Comparison of ENCODE assay signal across 24 mouse cellular contexts in genomic region chr16:21272748-21273147, GRCm38 (mm10).
A peak's percentile ranks its signal among the peaks of the same experiment; 100 is the strongest.
DNase-seq lines count a peak whose midpoint lies in the region; ATAC-seq lines count a peak whose summit lies in the region.
"Had no signal": no experiment of that assay in that cellular context is flagged by ENCODE, and none has a peak within 500 bp of the region (broad histone marks: within the 10 kb centered on the region; RNA-seq: fewer than 3 reads in every experiment).

No protein-coding gene starts in this region.

- peaks cover 15% of the 10 kb centered on the region for H3K27me3 ChIP-seq in forebrain, embryonic 10.5 days (ENCODE audit: poor library complexity, severe bottlenecking)
- H3K27me3 ChIP-seq in forebrain, embryonic 15.5 days: no peaks in the 10 kb centered on the region
- no peaks in the 10 kb centered on the region for H3K27me3 ChIP-seq in heart, embryonic 16.5 days (ENCODE audit: control insufficient read depth, insufficient read depth, low read length)
- no peaks in the 10 kb centered on the region for H3K27me3 ChIP-seq in midbrain, embryonic 13.5 days
- H3K27me3 ChIP-seq in midbrain, embryonic 11.5 days (ENCODE audit: control insufficient read depth, insufficient read depth, low read length): no peaks in the 10 kb centered on the region
- H3K27me3 ChIP-seq in limb, embryonic 13.5 days: no peaks in the 10 kb centered on the region
- H3K27me3 ChIP-seq: hindbrain, embryonic 15.5 days; intestine, embryonic 15.5 days; liver, embryonic 12.5 days had no signal

- intact Hi-C loops in heart, postnatal 10 days (cut with DNase I): no loop called here

- DNase-seq in forebrain, embryonic 10.5 days (ENCODE audit: extremely low spot score, low spot score): no peak
- DNase-seq in heart, postnatal 10 days: no peak
- DNase-seq in midbrain, embryonic 11.5 days (ENCODE audit: low spot score, missing footprints): no peak
- no peak for DNase-seq in adipocyte (ENCODE audit: low spot score)
- DNase-seq: adrenal gland, postnatal 14 days; cerebellum, adult 11-12 months; cerebellum, postnatal 25 days; embryo, embryonic 11 days; forebrain, postnatal 0 days; gastrocnemius, postnatal 36 days; layer of hippocampus, postnatal 36 days; lung, embryonic 14.5 days had no signal

- no peak overlapping the region for H3K4me2 ChIP-seq in forebrain, embryonic 15.5 days (replicated peaks)
- no peak overlapping the region for H3K4me2 ChIP-seq in heart, embryonic 16.5 days (ENCODE audit: low read depth, low read length)
- no peak overlapping the region for H3K4me2 ChIP-seq in midbrain, embryonic 13.5 days (replicated peaks)
- H3K4me2 ChIP-seq in midbrain, embryonic 11.5 days: no peak overlapping the region
- H3K4me2 ChIP-seq in limb, embryonic 13.5 days (replicated peaks): no peak overlapping the region
- H3K4me2 ChIP-seq: hindbrain, embryonic 15.5 days; intestine, embryonic 15.5 days; kidney, embryonic 15.5 days; liver, embryonic 12.5 days; lung, embryonic 14.5 days had no signal

- peaks cover 11% of the 10 kb centered on the region; the same call in 1 of the 2 replicates for H3K9me3 ChIP-seq in forebrain, embryonic 10.5 days
- no peaks in the 10 kb centered on the region for H3K9me3 ChIP-seq in forebrain, embryonic 15.5 days
- 0 out of 2 replicates have a peak, but pooled peaks cover 2% of the 10 kb centered on the region for H3K9me3 ChIP-seq in heart, embryonic 16.5 days (replicated peaks; ENCODE audit: control insufficient read depth, low read length)
- H3K9me3 ChIP-seq in midbrain, embryonic 13.5 days: 0 out of 2 replicates have a peak, but pooled peaks cover 3% of the 10 kb centered on the region
- no peaks in the 10 kb centered on the region for H3K9me3 ChIP-seq in midbrain, embryonic 11.5 days (ENCODE audit: control insufficient read depth, low read length)
- peaks cover 8% of the 10 kb centered on the region; the same call in 1 of the 2 replicates for H3K9me3 ChIP-seq in limb, embryonic 13.5 days
- H3K9me3 ChIP-seq: G1E; hindbrain, embryonic 15.5 days; intestine, embryonic 15.5 days; kidney, embryonic 15.5 days; liver, embryonic 12.5 days had no signal

- H3K4me1 ChIP-seq in forebrain, embryonic 10.5 days: peaks cover 62% of the 10 kb centered on the region
- peaks cover 33% of the 10 kb centered on the region for H3K4me1 ChIP-seq in forebrain, embryonic 15.5 days
- peaks cover 31% of the 10 kb centered on the region for H3K4me1 ChIP-seq in heart, embryonic 16.5 days (ENCODE audit: control insufficient read depth, insufficient read depth, low read length)
- H3K4me1 ChIP-seq in midbrain, embryonic 13.5 days (replicated peaks): peaks cover 43% of the 10 kb centered on the region
- peaks cover 22% of the 10 kb centered on the region for H3K4me1 ChIP-seq in midbrain, embryonic 11.5 days (ENCODE audit: control insufficient read depth, insufficient read depth, low read length)
- H3K4me1 ChIP-seq in limb, embryonic 13.5 days: peaks cover 57% of the 10 kb centered on the region

- H3K9ac ChIP-seq in forebrain, embryonic 15.5 days (replicated peaks): no peak overlapping the region
- H3K9ac ChIP-seq in heart, embryonic 16.5 days (ENCODE audit: low read length): no peak overlapping the region
- H3K9ac ChIP-seq in midbrain, embryonic 13.5 days (replicated peaks): no peak overlapping the region
- H3K9ac ChIP-seq in midbrain, embryonic 11.5 days (ENCODE audit: low read length): no peak overlapping the region
- H3K9ac ChIP-seq in limb, embryonic 13.5 days: 0 out of 2 replicates have a peak overlapping the region, but pooled peaks have one; percentile 15
- H3K9ac ChIP-seq: forebrain, postnatal 0 days; hindbrain, embryonic 15.5 days; intestine, embryonic 15.5 days; kidney, embryonic 15.5 days; liver, embryonic 12.5 days; lung, embryonic 14.5 days had no signal

- no peaks in the 10 kb centered on the region for H3K36me3 ChIP-seq in forebrain, embryonic 10.5 days (replicated peaks)
- no peaks in the 10 kb centered on the region for H3K36me3 ChIP-seq in forebrain, embryonic 15.5 days
- no peaks in the 10 kb centered on the region for H3K36me3 ChIP-seq in heart, embryonic 16.5 days (ENCODE audit: control insufficient read depth, insufficient read depth)
- H3K36me3 ChIP-seq in midbrain, embryonic 13.5 days: no peaks in the 10 kb centered on the region
- H3K36me3 ChIP-seq in midbrain, embryonic 11.5 days (ENCODE audit: control insufficient read depth, insufficient read depth, low read length): no peaks in the 10 kb centered on the region
- H3K36me3 ChIP-seq in limb, embryonic 13.5 days: no peaks in the 10 kb centered on the region
- H3K36me3 ChIP-seq: G1E; hindbrain, embryonic 15.5 days; intestine, embryonic 15.5 days; kidney, embryonic 15.5 days; liver, embryonic 12.5 days had no signal

- H3K27ac ChIP-seq in forebrain, embryonic 10.5 days: 0 out of 2 replicates have a peak overlapping the region, but pooled peaks have one; percentile 53
- no peak overlapping the region for H3K27ac ChIP-seq in forebrain, embryonic 15.5 days (replicated peaks)
- peak overlapping the region; percentile 75; the same call in 1 of the 2 replicates for H3K27ac ChIP-seq in heart, embryonic 16.5 days (ENCODE audit: low read length)
- 0 out of 2 replicates have a peak overlapping the region, but pooled peaks have one; percentile 83 for H3K27ac ChIP-seq in midbrain, embryonic 13.5 days
- H3K27ac ChIP-seq in midbrain, embryonic 11.5 days (ENCODE audit: low read depth, low read length): no peak overlapping the region
- peak overlapping the region; percentile 88; the same call in 1 of the 2 replicates for H3K27ac ChIP-seq in limb, embryonic 13.5 days
- H3K27ac ChIP-seq: hindbrain, embryonic 15.5 days; intestine, embryonic 15.5 days; liver, embryonic 12.5 days; stomach, postnatal 0 days had no signal

- WGBS in forebrain, embryonic 10.5 days: 65% methylated on average over 4 of the region's 4 CpGs
- 51% methylated on average over 4 of the region's 4 CpGs for WGBS in forebrain, embryonic 15.5 days
- 41% methylated on average over 4 of the region's 4 CpGs for WGBS in heart, embryonic 16.5 days
- 65% methylated on average over 4 of the region's 4 CpGs for WGBS in midbrain, embryonic 13.5 days
- WGBS in midbrain, embryonic 11.5 days: 63% methylated on average over 4 of the region's 4 CpGs
- WGBS in limb, embryonic 13.5 days: 44% methylated on average over 4 of the region's 4 CpGs

- no peak overlapping the region for H3K4me3 ChIP-seq in forebrain, embryonic 10.5 days
- H3K4me3 ChIP-seq in forebrain, embryonic 15.5 days: no peak overlapping the region
- H3K4me3 ChIP-seq in heart, embryonic 16.5 days (ENCODE audit: low read length): no peak overlapping the region
- H3K4me3 ChIP-seq in midbrain, embryonic 13.5 days (replicated peaks): no peak overlapping the region
- no peak overlapping the region for H3K4me3 ChIP-seq in midbrain, embryonic 11.5 days (ENCODE audit: low read depth, low read length)
- no peak overlapping the region for H3K4me3 ChIP-seq in limb, embryonic 13.5 days
- H3K4me3 ChIP-seq: hindbrain, embryonic 15.5 days; intestine, embryonic 15.5 days; kidney, embryonic 15.5 days; liver, embryonic 12.5 days had no signal

- no peak for ATAC-seq in forebrain, embryonic 15.5 days (replicated peaks)
- ATAC-seq in heart, embryonic 16.5 days (replicated peaks; ENCODE audit: extremely low read depth, insufficient read depth, low FRiP score): no peak
- no peak for ATAC-seq in midbrain, embryonic 13.5 days
- ATAC-seq in midbrain, embryonic 11.5 days (ENCODE audit: low FRiP score): no peak
- ATAC-seq in limb, embryonic 13.5 days (ENCODE audit: low FRiP score, low read depth): no peak
- ATAC-seq: activated CD4-positive, CD25-positive, alpha-beta regulatory T cell, adult 4 months; CD4-positive, CD25-positive, alpha-beta regulatory T cell, adult 4 months; intestine, embryonic 15.5 days; liver, embryonic 12.5 days had no signal

Comparison
In these comparisons a context has a peak if more than half of its experiments do, and no peak if none do; other contexts are left out.
1. H3K27ac ChIP-seq: peak in forebrain, embryonic 10.5 days (single experiment), heart, embryonic 16.5 days (single experiment), midbrain, embryonic 13.5 days (single experiment) and limb, embryonic 13.5 days (single experiment); none in forebrain, embryonic 15.5 days (single experiment) and midbrain, embryonic 11.5 days (single experiment).